Mouse (Mus musculus): ENCODE results near the gene Arpc2.

DNA sequence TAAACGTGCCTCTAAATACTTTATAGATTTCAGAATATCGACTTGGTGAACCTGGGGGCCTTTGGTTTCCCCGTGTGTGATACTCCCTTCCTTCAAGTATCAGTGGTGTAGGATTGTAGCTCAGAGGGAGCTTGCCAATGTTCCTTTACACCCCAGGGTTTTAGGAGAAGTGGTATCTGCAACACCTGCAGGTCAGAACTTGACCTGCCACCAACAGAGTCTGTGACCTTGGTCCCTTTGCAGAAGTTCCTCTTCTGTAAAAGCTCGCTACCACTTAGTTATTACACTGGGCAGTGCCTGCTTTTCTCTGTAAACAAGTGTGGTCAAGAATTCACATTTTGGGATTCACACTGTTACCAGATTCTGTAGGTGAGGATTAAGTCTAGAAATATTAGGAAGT, 14.2 kb downstream of the Arpc2 start:
- TF ChIP-seq CTCF (IDR thresholded peaks at IDR 0.05; ENCODE audit: control insufficient read depth, insufficient read depth, insufficient replicate concordance, low read depth, low read length) = no peak
- no peak for TF ChIP-seq POLR2A (IDR thresholded peaks at IDR 0.05; ENCODE audit: control insufficient read depth, low read depth, low read length)

All from testis, adult 2 months (tissue).